Mouse (Mus musculus) forebrain, embryonic 11.5 days (tissue): ENCODE results near the gene Rin2. TPM values are rescaled to one million over a fixed set of nuclear protein-coding genes. Genes with fewer than 3 reads are reported as not detected.
A peak's percentile ranks its signal among the peaks of the same experiment; 100 is the strongest.

ENCODE experiments used
- ATAC-seq: fragments of 200-750 bp; cut with Nextera tagmentation; replicated peaks from 2 replicates; pipeline ENCODE4 v1.8.0; 2017; ENCODE audit warnings: moderate TSS enrichment; ENCODE audit not compliant: low FRiP score
- DNase-seq: peaks from one replicate; pipeline ENCODE4 v3.0.0-alpha.2; 2017; ENCODE audit warnings: low spot score
- H3K27ac ChIP-seq: fragments of 300-500 bp; sonication (generic); 2 replicates; pipeline ENCODE4 v1.5.1; 2014; ENCODE audit warnings: low read depth, low read length
- H3K27me3 ChIP-seq: fragments of 300-500 bp; sonication (generic); 2 replicates; pipeline ENCODE4 v1.6.1; 2014; ENCODE audit warnings: mild to moderate bottlenecking, low read length, mixed read lengths; ENCODE audit not compliant: control insufficient read depth, insufficient read depth
- H3K36me3 ChIP-seq: fragments of 300-500 bp; sonication (generic); 2 replicates; pipeline ENCODE4 v1.6.1; 2014; ENCODE audit warnings: mild to moderate bottlenecking, low read length, moderate library complexity, mixed read lengths; ENCODE audit not compliant: control insufficient read depth, insufficient read depth
- H3K4me1 ChIP-seq: fragments of 300-500 bp; sonication (generic); replicated peaks from 2 replicates; pipeline ENCODE4 v1.6.1; 2014; ENCODE audit warnings: low read length, mixed read lengths; ENCODE audit not compliant: control insufficient read depth, insufficient read depth
- H3K4me2 ChIP-seq: fragments of 300-500 bp; sonication (generic); 2 replicates; pipeline ENCODE4 v1.6.1; 2014; ENCODE audit warnings: low read depth, mild to moderate bottlenecking, low read length, moderate library complexity, mixed read lengths; ENCODE audit not compliant: severe bottlenecking
- H3K4me3 ChIP-seq: fragments of 300-500 bp; sonication (generic); 2 replicates; pipeline ENCODE4 v1.5.1; 2014; ENCODE audit warnings: low read depth, low read length
- H3K9ac ChIP-seq: fragments of 300-500 bp; sonication (generic); 2 replicates; pipeline ENCODE4 v1.6.1; 2014; ENCODE audit warnings: low read length
- H3K9me3 ChIP-seq: fragments of 300-500 bp; sonication (generic); 2 replicates; pipeline ENCODE4 v1.6.1; 2016; ENCODE audit warnings: low read length, mixed read lengths; ENCODE audit not compliant: control insufficient read depth
- WGBS: fragments of 180-500 bp; shearing (Covaris S2); extraction: QIAGEN DNeasy Blood & Tissue Kit; methylation state at CpG from one replicate; pipeline ENCODE4 v1.1.7; 2014; 5-methylcytosine and 5-hydroxymethylcytosine counted together
- polyA plus RNA-seq: library from polyadenylated mRNA; unstranded; fragments of >200 nt; fragmentation: Nextera tagmentation; extraction: Ambion mirVana; gene quantifications from 2 replicates; pipeline ENCODE4 v1.2.1, GENCODE M21; 2014

Rin2 gene
- polyA plus RNA-seq, 1 experiment from 2014 or later, result 12.4 TPM

- H3K36me3 ChIP-seq, result no peaks in the 10 kb centered on the region
- peak overlapping the region; percentile 62; the same call in 1 of the 2 replicates for H3K4me2 ChIP-seq
- peak overlapping the region; percentile 81 for H3K27ac ChIP-seq
- no peak overlapping the region for H3K4me3 ChIP-seq
- H3K9me3 ChIP-seq, result no peaks in the 10 kb centered on the region
- 46% methylated on average over 7 of the region's 7 CpGs for WGBS
- H3K9ac ChIP-seq, result peak overlapping the region; percentile 55
- ATAC-seq, result peak; percentile 23; the same call in 1 of the 2 replicates
- peaks cover 9% of the 10 kb centered on the region; the same call in 1 of the 2 replicates for H3K4me1 ChIP-seq
- no peaks in the 10 kb centered on the region for H3K27me3 ChIP-seq
- no peak for DNase-seq
Observed at GRCm38 (mm10) chr2:145859442-145859931, 184.5 kb downstream of the Rin2 start.

DNA sequence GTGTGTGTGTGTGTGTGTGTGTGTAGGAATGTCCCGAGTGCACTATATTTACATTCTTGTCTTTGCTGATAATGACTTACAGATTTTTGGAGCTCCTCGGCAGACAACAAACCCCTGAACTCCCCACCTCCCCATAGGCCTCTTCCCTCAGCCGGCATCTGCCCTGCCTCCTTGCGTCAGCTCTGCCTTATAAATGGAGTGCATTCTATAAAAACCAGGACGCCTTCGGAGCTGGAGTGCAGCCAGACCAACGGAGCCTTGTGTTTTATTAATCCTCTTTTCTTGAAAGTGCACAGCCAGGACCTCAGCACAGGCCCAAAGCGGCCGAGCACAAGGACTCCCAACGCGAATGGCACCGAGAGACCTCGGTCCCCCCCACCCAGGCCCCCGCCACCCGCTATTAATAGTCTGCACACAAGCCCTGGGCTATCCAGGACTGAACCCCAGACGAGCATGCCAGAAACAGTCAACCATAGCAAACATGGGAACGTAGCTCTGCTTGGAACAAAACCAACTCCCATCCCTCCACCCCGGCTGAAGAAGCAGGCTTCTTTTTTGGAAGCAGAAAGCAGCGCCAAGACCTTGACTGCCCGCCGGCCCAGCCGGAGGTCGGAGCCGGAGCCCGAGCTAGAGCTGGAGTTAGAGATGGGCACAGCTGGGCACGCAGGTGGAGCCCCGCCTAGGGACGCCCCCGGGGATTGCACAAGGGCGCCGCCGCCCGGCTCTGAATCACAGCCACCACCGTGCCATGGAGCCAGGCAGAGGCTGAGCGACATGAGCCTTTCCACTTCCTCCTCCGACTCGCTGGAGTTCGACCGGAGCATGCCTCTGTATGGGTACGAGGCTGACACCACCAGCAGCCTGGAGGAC is 185.2 kb downstream of the Rin2 start:
- Histone ChIP-seq H3K27ac (peak overlapping the region; percentile 81), H3K27me3 (no peaks in the 10 kb centered on the region), H3K9me3 (no peaks in the 10 kb centered on the region), H3K4me2 (peak overlapping the region; percentile 62), H3K9ac (peak overlapping the region; percentile 55), H3K36me3 (no peaks in the 10 kb centered on the region), H3K4me1 (peaks cover 9% of the 10 kb centered on the region; the same call in 1 of the 2 replicates), H3K4me3 (peak overlapping the region; percentile 27)
- DNase-seq (peak; percentile 85), ATAC-seq (peak; percentile 82)
- 5% methylated on average over 40 of the region's 40 CpGs for WGBS

DNA sequence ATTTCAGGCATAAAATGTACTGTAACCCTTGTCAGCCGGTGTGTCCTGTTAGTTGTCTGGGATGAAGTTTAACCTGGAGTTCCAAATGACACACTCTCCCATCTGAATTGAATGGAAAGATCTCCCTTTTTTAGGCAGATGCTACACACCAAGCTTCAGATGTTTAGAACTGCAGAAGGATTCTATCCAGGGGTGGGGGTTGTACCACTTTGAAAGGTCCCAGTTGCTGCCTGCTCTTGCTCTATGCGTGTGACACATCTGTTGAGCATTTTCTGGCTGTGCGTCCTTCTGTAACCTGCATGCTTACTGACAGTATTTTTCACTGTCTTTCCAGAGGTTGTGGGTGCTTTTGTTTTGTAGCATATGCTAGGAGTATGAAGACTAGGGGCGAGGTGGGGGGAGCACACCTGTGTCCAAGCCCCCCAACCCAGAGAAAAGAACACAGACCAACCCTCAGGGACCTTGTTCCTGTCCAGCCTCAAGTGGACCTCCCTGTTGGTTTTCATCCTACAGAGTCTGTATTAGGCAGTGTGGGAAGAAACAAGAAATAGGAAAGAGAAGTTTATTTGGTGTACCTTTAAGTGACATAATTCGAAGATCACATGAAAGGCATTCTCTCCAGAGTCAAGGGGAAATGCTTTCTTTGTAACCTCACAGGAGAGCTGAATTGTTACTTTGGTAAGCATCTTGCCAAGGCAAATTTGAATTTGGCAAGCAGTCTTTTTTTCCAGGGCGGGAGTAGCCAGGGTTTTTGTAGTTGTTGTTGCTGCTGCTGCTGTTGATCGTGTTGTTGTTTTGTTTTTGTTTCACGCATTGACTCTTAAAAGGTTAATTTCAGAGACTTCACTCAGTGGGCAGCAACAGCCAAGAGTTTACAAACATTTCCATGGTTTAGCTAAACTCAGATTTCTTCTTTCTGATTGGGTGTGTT is 186.4 kb downstream of the Rin2 start:
- H3K4me2 ChIP-seq, result peak overlapping the region; percentile 34; the same call in 1 of the 2 replicates
- peak overlapping the region; percentile 27; the same call in 1 of the 2 replicates for H3K4me3 ChIP-seq
- no peaks in the 10 kb centered on the region for H3K9me3 ChIP-seq
- H3K36me3 ChIP-seq, result no peaks in the 10 kb centered on the region
- 63% methylated on average over 8 of the region's 8 CpGs for WGBS
- DNase-seq (no peak), ATAC-seq (no peak)
- H3K9ac ChIP-seq, result peak overlapping the region; percentile 55; the same call in 1 of the 2 replicates
- H3K4me1 ChIP-seq, result peaks cover 9% of the 10 kb centered on the region; the same call in 1 of the 2 replicates
- no peaks in the 10 kb centered on the region for H3K27me3 ChIP-seq
- 0 out of 2 replicates have a peak overlapping the region, but pooled peaks have one; percentile 21 for H3K27ac ChIP-seq

- Histone ChIP-seq H3K4me3 (peak overlapping the region; percentile 16), H3K27ac (peak overlapping the region; percentile 51; the same call in 1 of the 2 replicates), H3K36me3 (no peaks in the 10 kb centered on the region), H3K4me1 (peaks cover 9% of the 10 kb centered on the region; the same call in 1 of the 2 replicates), H3K27me3 (no peaks in the 10 kb centered on the region), H3K9ac (peak overlapping the region; percentile 33), H3K4me2 (peak overlapping the region; percentile 34), H3K9me3 (no peaks in the 10 kb centered on the region)
- DNase-seq (no peak), ATAC-seq (peak; percentile 57; the same call in 1 of the 2 replicates)
- 34% methylated on average over 10 of the region's 10 CpGs for WGBS
Observed at GRCm38 (mm10) chr2:145862206-145862817, 187.3 kb downstream of the Rin2 start.

- Histone ChIP-seq H3K9ac (no peak overlapping the region), H3K27me3 (no peaks in the 10 kb centered on the region), H3K9me3 (no peaks in the 10 kb centered on the region), H3K4me3 (no peak overlapping the region), H3K36me3 (no peaks in the 10 kb centered on the region), H3K27ac (no peak overlapping the region), H3K4me2 (no peak overlapping the region), H3K4me1 (peaks cover 9% of the 10 kb centered on the region; the same call in 1 of the 2 replicates)
- WGBS, result 90% methylated on average over 3 of the region's 3 CpGs
- ATAC-seq (no peak), DNase-seq (no peak)
Observed at GRCm38 (mm10) chr2:145865344-145865743, 190.3 kb downstream of the Rin2 start.

- Histone ChIP-seq H3K4me3 (no peak overlapping the region), H3K9me3 (no peaks in the 10 kb centered on the region), H3K4me1 (peaks cover 7% of the 10 kb centered on the region; the same call in 1 of the 2 replicates), H3K27me3 (no peaks in the 10 kb centered on the region), H3K9ac (no peak overlapping the region), H3K4me2 (no peak overlapping the region), H3K36me3 (no peaks in the 10 kb centered on the region), H3K27ac (no peak overlapping the region)
- WGBS, result 94% methylated on average over 3 of the region's 3 CpGs
- ATAC-seq (no peak), DNase-seq (no peak)
Observed at GRCm38 (mm10) chr2:145866238-145866637, 191.2 kb downstream of the Rin2 start.

DNA sequence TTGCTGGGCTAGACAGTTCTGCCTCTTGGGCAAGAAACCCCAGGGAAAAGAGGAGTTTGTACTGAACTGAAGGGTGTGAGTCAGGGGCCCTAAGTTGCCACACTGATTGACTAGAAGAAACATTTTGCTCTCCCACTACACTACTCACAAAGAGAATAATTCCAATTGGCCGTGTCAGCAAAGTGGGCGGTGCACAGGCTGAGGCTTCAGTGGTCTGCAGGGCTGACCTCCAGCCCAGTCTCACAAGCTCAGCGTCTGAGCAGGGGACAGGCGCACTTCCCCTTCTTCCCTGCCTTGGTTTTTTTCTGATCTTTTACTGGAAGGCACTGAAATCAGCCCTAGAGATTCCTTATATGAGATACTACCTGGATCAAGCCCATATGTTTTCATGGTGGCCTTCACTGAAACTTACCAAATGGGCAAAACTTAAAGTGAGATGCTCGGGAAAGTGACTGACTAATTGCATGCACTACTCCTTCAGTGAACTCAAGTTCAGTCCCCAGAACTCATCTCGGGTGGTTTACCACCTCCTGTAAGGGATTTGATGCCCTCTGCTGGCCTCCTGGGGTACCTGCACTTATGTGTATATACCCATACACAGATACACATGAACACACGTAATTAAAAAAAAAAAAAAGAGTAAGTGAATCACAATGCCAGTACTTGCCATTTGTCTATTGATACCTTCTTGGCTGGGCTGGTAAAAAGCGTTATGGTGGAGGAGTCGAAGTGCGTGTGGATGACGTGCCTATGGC is 191.9 kb downstream of the Rin2 start:
- DNase-seq (no peak), ATAC-seq (no peak)
- H3K9me3 ChIP-seq, result no peaks in the 10 kb centered on the region
- peaks cover 7% of the 10 kb centered on the region; the same call in 1 of the 2 replicates for H3K4me1 ChIP-seq
- H3K9ac ChIP-seq, result no peak overlapping the region
- no peak overlapping the region for H3K4me3 ChIP-seq
- no peaks in the 10 kb centered on the region for H3K36me3 ChIP-seq
- whole genome bisulfite sequencing, result 96% methylated on average over 11 of the region's 11 CpGs
- no peak overlapping the region for H3K4me2 ChIP-seq
- H3K27me3 ChIP-seq, result no peaks in the 10 kb centered on the region
- H3K27ac ChIP-seq, result no peak overlapping the region
